Comparison of ENCODE assay signal across 8 mouse cellular contexts in genomic region chr4:134853637-134854485, GRCm38 (mm10). TPM values are rescaled to one million over a fixed set of nuclear protein-coding genes. Genes with fewer than 3 reads are reported as not detected.
A peak's percentile ranks its signal among the peaks of the same experiment; 100 is the strongest.
DNase-seq lines count a peak whose midpoint lies in the region; ATAC-seq and TF ChIP-seq lines count a peak whose summit lies in the region.

No protein-coding gene starts in this region.

- peak overlapping the region; percentile 93 for H3K27ac ChIP-seq in cerebellum, adult 2 months (ENCODE audit: insufficient read depth, low read length)
- peak overlapping the region; percentile 99 for H3K27ac ChIP-seq in forebrain, postnatal 0 days (ENCODE audit: low read depth, low read length)
- H3K27ac ChIP-seq in lung, embryonic 14.5 days (ENCODE audit: low read depth) = peak overlapping the region; percentile 93

- TF ChIP-seq CTCF in cerebellum, adult 2 months (IDR thresholded peaks at IDR 0.05; ENCODE audit: borderline replicate concordance, insufficient read depth, low read depth, low read length) = no peak
- peak; percentile 14; the same call in 1 of the 2 replicates for TF ChIP-seq CTCF in forebrain, postnatal 0 days (IDR thresholded peaks at IDR 0.05; ENCODE audit: low read depth)
- no peak; the same call in 1 of the 2 replicates for TF ChIP-seq CTCF in lung, embryonic 14.5 days (IDR thresholded peaks at IDR 0.05; ENCODE audit: low read depth)

- ATAC-seq in forebrain, postnatal 0 days = peak; percentile 93
- ATAC-seq in hematopoietic stem cell, adult 5-6 weeks (replicated peaks in 1 of 2; ENCODE audit: insufficient read depth in 1 of 2, low FRiP score in 2 of 2, low TSS enrichment in 1 of 2, low read depth in 1 of 2, poor library complexity in 2 of 2, severe bottlenecking in 2 of 2) = peak; percentile 55 to 84
- peak; percentile 94 for ATAC-seq in lung, embryonic 14.5 days (ENCODE audit: insufficient read depth)
- peak; percentile 79 for ATAC-seq in neutrophil, adult 5-6 weeks (ENCODE audit: extremely low read depth, insufficient number of reproducible peaks, low FRiP score, poor library complexity, severe bottlenecking)

- H3K4me3 ChIP-seq in cerebellum, adult 2 months (replicated peaks; ENCODE audit: insufficient read depth, low read depth, low read length) = peak overlapping the region; percentile 84
- H3K4me3 ChIP-seq in forebrain, postnatal 0 days (ENCODE audit: low read depth, low read length) = peak overlapping the region; percentile 99
- peak overlapping the region; percentile 96 for H3K4me3 ChIP-seq in lung, embryonic 14.5 days (ENCODE audit: low read depth, low read length)

- no peaks in the 10 kb centered on the region for H3K9me3 ChIP-seq in forebrain, postnatal 0 days (ENCODE audit: low read length)
- no peaks in the 10 kb centered on the region for H3K9me3 ChIP-seq in lung, embryonic 14.5 days (ENCODE audit: low read depth, low read length)

- peak; percentile 80 for DNase-seq in MEL-GATA-1-ER (ENCODE audit: extremely low read depth, low read depth)
- DNase-seq in cerebellum, adult 2 months = peak; percentile 95 to 96
- peak; percentile 97 for DNase-seq in forebrain, postnatal 0 days
- DNase-seq in layer of hippocampus, adult 8-10 months (ENCODE audit: low spot score in 2 of 2) = peak; percentile 93 to 95
- DNase-seq in lung, embryonic 14.5 days = peak; percentile 96
- peak; percentile 83 to 86 for DNase-seq in thymus, adult 18-20 months

- TF ChIP-seq POLR2A in cerebellum, adult 2 months (IDR thresholded peaks at IDR 0.05; ENCODE audit: borderline replicate concordance, insufficient read depth, low read length) = peak; percentile 79

- H3K27me3 ChIP-seq in cerebellum, adult 2 months (ENCODE audit: control insufficient read depth, insufficient read depth, low read length) = no peaks in the 10 kb centered on the region
- H3K27me3 ChIP-seq in forebrain, postnatal 0 days (ENCODE audit: insufficient read depth, low read length) = no peaks in the 10 kb centered on the region; the same call in 1 of the 2 replicates
- H3K27me3 ChIP-seq in lung, embryonic 14.5 days (ENCODE audit: insufficient read depth, low read length) = no peaks in the 10 kb centered on the region

- H3K9ac ChIP-seq in forebrain, postnatal 0 days = peak overlapping the region; percentile 99
- H3K9ac ChIP-seq in lung, embryonic 14.5 days = peak overlapping the region; percentile 57

- under 1% methylated on average over 90 of the region's 91 CpGs for WGBS in cerebellum, adult 2 months
- WGBS in forebrain, postnatal 0 days = 5% methylated on average over 90 of the region's 91 CpGs
- under 1% methylated on average over 81 of the region's 91 CpGs for WGBS in lung, embryonic 14.5 days

- H3K4me1 ChIP-seq in cerebellum, adult 2 months (ENCODE audit: control insufficient read depth, insufficient read depth, low read length) = 0 out of 2 replicates have a peak, but pooled peaks cover 2% of the 10 kb centered on the region
- peaks cover 15% of the 10 kb centered on the region for H3K4me1 ChIP-seq in forebrain, postnatal 0 days (ENCODE audit: insufficient read depth)
- H3K4me1 ChIP-seq in lung, embryonic 14.5 days (ENCODE audit: insufficient read depth) = peaks cover 9% of the 10 kb centered on the region

- H3K36me3 ChIP-seq in forebrain, postnatal 0 days (ENCODE audit: insufficient read depth) = no peaks in the 10 kb centered on the region
- no peaks in the 10 kb centered on the region for H3K36me3 ChIP-seq in lung, embryonic 14.5 days (ENCODE audit: insufficient read depth)

- peak overlapping the region; percentile 61 for H3K4me2 ChIP-seq in forebrain, postnatal 0 days (ENCODE audit: low read depth)
- H3K4me2 ChIP-seq in lung, embryonic 14.5 days = peak overlapping the region; percentile 83

RNA-seq across cellular contexts. Expression of gene Maco1, which starts 0.7 kb away (rescaled TPM):
- 46.4 and 47.7 TPM in 2 replicates for polyA plus RNA-seq in cerebellum, adult 2 months (2012; rRNA removed)
- 84.2 and 103 TPM in 2 replicates for total RNA-seq in forebrain, postnatal 0 days (2014; rRNA removed)
- polyA plus RNA-seq in forebrain, postnatal 0 days (2015; fragmentation: Nextera tagmentation; extraction: Ambion mirVana) = 55.1 and 78.4 TPM in 2 replicates
- 71.4 and 79.2 TPM in 2 replicates for total RNA-seq in hematopoietic stem cell, adult 5-6 weeks (2017)
- total RNA-seq in layer of hippocampus, adult 8-10 months (2022) = 10 to 100 TPM; 44.4 to 47.8 (median 46.7) TPM
- 34.4 and 36.5 TPM in 2 replicates for polyA plus RNA-seq in lung, embryonic 14.5 days (2014; fragmentation: Nextera tagmentation; extraction: Ambion mirVana)
- 36.6 and 42.2 TPM in 2 replicates for total RNA-seq in neutrophil, adult 5-6 weeks (2017)

RNA-seq across cellular contexts. Expression of gene Rhd, which starts 10.5 kb away (rescaled TPM):
- polyA plus RNA-seq in cerebellum, adult 2 months (2012; rRNA removed) = 1.0 and 1.1 TPM in 2 replicates
- total RNA-seq in forebrain, postnatal 0 days (2014; rRNA removed) = 0.19 and 0.38 TPM in 2 replicates
- 0.14 and 0.70 TPM in 2 replicates for polyA plus RNA-seq in forebrain, postnatal 0 days (2015; fragmentation: Nextera tagmentation; extraction: Ambion mirVana)
- 5.5 and 34.6 TPM in 2 replicates for total RNA-seq in hematopoietic stem cell, adult 5-6 weeks (2017)
- total RNA-seq in layer of hippocampus, adult 8-10 months (2022) = not detected
- 1.6 and 1.7 TPM in 2 replicates for polyA plus RNA-seq in lung, embryonic 14.5 days (2014; fragmentation: Nextera tagmentation; extraction: Ambion mirVana)
- 0.98 TPM in 1 of 2 replicates, not detected in the other for total RNA-seq in neutrophil, adult 5-6 weeks (2017)

Comparison
In these comparisons a context has a peak if more than half of its experiments do, and no peak if none do; other contexts are left out.
1. Peak in every context shown above with its lines: DNase-seq, ATAC-seq, H3K4me3 ChIP-seq and H3K27ac ChIP-seq.